Mouse (Mus musculus): ENCODE measurements around the gene Mgrn1. TPM values are rescaled to one million over a fixed set of nuclear protein-coding genes. Genes with fewer than 3 reads are reported as not detected.

The Mgrn1 gene
- polyA plus RNA-seq, 1 experiment from 2014 or later, result 85.4 TPM

DNA sequence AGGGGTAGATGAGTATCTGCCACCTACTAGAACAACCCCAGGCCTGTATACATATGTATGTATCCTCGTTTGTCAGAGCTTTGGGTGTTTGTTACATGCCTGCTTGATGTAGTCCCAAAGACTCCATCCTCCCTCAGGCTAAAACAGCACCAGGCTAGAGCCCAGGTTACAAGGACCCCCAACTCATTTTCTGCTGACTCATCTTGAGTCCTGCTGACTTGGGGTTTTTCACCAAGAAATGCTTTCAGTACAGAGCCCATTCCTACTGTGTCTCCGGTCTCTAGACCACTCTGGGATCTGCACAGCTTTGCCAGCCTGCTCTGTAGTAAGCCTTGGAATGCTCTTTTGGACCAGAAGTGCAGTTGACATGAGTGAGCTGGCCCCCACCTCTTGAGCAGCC is 30.6 kb downstream of the Mgrn1 start:
- no peak overlapping the region for H3K4me3 ChIP-seq (ENCODE audit: low read depth, low read length)
- H3K9ac ChIP-seq (replicated peaks; ENCODE audit: low read depth, low read length), result no peak overlapping the region
- H3K4me2 ChIP-seq (replicated peaks; ENCODE audit: low read depth, low read length), result no peak overlapping the region
- no peak for ATAC-seq (ENCODE audit: insufficient number of reproducible peaks, insufficient read depth, low FRiP score, low read depth)
- H3K27me3 ChIP-seq (ENCODE audit: control insufficient read depth, insufficient read depth, low read length), result no peaks in the 10 kb centered on the region
- H3K4me1 ChIP-seq (ENCODE audit: control insufficient read depth, insufficient read depth, low read length), result no peaks in the 10 kb centered on the region
- H3K9me3 ChIP-seq (ENCODE audit: control insufficient read depth, low read depth, low read length), result no peaks in the 10 kb centered on the region
- peaks cover 23% of the 10 kb centered on the region for H3K36me3 ChIP-seq (ENCODE audit: control insufficient read depth, insufficient read depth, low read length)
- no peak overlapping the region for H3K27ac ChIP-seq (ENCODE audit: low read length)
- WGBS, result 88% methylated on average over 2 of the region's 2 CpGs

DNA sequence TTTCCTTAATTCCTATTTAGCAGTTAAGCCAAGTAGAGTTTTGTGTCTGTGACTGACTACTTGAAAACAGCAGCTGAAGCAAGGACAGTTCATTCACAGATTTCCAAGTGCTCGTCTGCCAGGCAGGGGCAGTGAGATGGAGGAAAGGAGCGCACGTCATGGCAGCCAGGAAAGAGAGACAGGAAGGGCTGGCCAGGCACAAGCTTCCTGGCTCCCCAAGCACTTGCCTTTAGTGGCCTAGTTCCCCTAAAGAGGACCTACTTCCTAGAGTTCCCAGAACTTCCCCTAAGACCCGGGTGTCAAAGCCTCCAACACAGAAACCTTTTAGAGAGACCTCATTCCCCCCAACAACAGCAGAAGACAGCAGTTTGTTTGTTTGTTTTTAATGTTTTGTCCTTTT is 34.5 kb downstream of the Mgrn1 start:
- Histone ChIP-seq H3K27ac (ENCODE audit: low read length) (no peak overlapping the region), H3K9ac (replicated peaks; ENCODE audit: low read depth, low read length) (no peak overlapping the region), H3K4me1 (ENCODE audit: control insufficient read depth, insufficient read depth, low read length) (no peaks in the 10 kb centered on the region), H3K4me3 (ENCODE audit: low read depth, low read length) (no peak overlapping the region), H3K4me2 (replicated peaks; ENCODE audit: low read depth, low read length) (no peak overlapping the region), H3K36me3 (ENCODE audit: control insufficient read depth, insufficient read depth, low read length) (peaks cover 45% of the 10 kb centered on the region), H3K9me3 (ENCODE audit: control insufficient read depth, low read depth, low read length) (no peaks in the 10 kb centered on the region), H3K27me3 (ENCODE audit: control insufficient read depth, insufficient read depth, low read length) (no peaks in the 10 kb centered on the region)
- 64% methylated on average over 4 of the region's 4 CpGs for WGBS
- ATAC-seq (ENCODE audit: insufficient number of reproducible peaks, insufficient read depth, low FRiP score, low read depth), result no peak

DNA sequence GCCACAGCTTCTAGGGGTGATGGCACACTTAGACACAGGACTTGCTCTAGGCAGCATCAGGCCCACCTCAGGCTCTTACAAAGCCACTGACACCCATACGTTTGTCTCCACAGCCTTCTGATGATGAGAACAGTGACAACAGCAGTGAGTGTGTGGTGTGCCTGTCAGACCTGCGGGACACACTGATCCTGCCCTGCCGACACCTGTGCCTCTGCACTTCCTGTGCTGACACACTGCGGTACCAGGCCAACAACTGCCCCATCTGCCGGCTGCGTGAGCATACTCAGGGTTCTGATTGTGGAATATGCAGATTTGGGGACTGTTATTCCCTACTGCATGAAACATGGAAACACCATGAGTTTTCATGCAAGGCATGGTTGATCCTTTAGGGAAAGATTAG is 36.4 kb downstream of the Mgrn1 start:
- 88% methylated on average over 6 of the region's 6 CpGs for WGBS

DNA sequence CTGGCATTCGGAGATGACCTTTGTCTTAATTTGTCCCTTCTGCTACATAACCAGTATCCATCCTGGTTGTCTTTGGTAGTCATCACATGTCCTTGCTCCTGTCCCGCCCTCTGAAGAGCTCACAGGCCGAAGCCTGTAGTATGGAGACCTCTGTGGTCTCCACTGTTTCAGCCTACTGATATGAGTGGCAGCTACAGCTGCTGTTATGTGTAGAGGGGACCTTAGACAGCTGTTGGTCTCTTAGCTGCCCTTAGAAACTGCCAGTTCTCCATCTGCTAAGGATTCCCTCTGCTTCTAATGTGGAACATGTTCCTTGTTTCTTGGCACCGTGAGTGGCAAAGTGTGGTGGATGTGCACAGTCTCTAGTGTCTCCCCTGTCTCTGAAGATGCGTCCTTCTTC is 37.9 kb downstream of the Mgrn1 start:
- H3K36me3 ChIP-seq (ENCODE audit: control insufficient read depth, insufficient read depth, low read length), result peaks cover 62% of the 10 kb centered on the region
- H3K4me1 ChIP-seq (ENCODE audit: control insufficient read depth, insufficient read depth, low read length), result no peaks in the 10 kb centered on the region
- no peak overlapping the region for H3K4me3 ChIP-seq (ENCODE audit: low read depth, low read length)
- 89% methylated on average over 5 of the region's 5 CpGs for WGBS
- no peaks in the 10 kb centered on the region for H3K9me3 ChIP-seq (ENCODE audit: control insufficient read depth, low read depth, low read length)
- ATAC-seq (ENCODE audit: insufficient number of reproducible peaks, insufficient read depth, low FRiP score, low read depth), result no peak
- H3K4me2 ChIP-seq (replicated peaks; ENCODE audit: low read depth, low read length), result no peak overlapping the region
- H3K9ac ChIP-seq (replicated peaks; ENCODE audit: low read depth, low read length), result no peak overlapping the region
- H3K27ac ChIP-seq (ENCODE audit: low read length), result no peak overlapping the region
- no peaks in the 10 kb centered on the region for H3K27me3 ChIP-seq (ENCODE audit: control insufficient read depth, insufficient read depth, low read length)

More for the DNA sequence above, 36.4 kb downstream of the Mgrn1 start:
- no peak for ATAC-seq (ENCODE audit: insufficient number of reproducible peaks, insufficient read depth, low FRiP score, low read depth)
- no peak overlapping the region for H3K9ac ChIP-seq (replicated peaks; ENCODE audit: low read depth, low read length)
- no peak overlapping the region for H3K4me3 ChIP-seq (ENCODE audit: low read depth, low read length)
- H3K36me3 ChIP-seq (ENCODE audit: control insufficient read depth, insufficient read depth, low read length), result peaks cover 49% of the 10 kb centered on the region
- H3K9me3 ChIP-seq (ENCODE audit: control insufficient read depth, low read depth, low read length), result no peaks in the 10 kb centered on the region
- no peak overlapping the region for H3K4me2 ChIP-seq (replicated peaks; ENCODE audit: low read depth, low read length)
- no peaks in the 10 kb centered on the region for H3K4me1 ChIP-seq (ENCODE audit: control insufficient read depth, insufficient read depth, low read length)
- no peak overlapping the region for H3K27ac ChIP-seq (ENCODE audit: low read length)
- H3K27me3 ChIP-seq (ENCODE audit: control insufficient read depth, insufficient read depth, low read length), result no peaks in the 10 kb centered on the region

DNA sequence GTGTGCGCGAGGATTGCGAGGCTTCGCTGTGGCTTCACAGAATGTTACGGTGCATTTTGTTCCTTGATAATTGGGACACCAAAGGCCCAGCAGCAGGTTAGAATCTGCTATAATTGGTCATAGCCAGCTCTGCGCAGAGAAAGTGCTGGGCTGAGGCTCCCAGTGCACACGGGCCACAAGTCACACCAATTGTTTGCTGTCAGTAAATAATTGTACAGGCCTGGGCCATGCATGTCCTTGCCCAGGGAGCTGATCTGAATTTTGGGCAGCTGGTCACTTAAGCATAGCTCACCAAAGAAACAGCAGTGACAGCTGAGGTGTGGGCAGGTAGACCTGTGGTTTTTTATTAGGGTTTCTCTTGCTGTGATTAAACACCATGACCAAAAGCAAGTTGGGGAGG is 41.9 kb downstream of the Mgrn1 start:
- peaks cover 85% of the 10 kb centered on the region for H3K36me3 ChIP-seq (ENCODE audit: control insufficient read depth, insufficient read depth, low read length)
- ATAC-seq (ENCODE audit: insufficient number of reproducible peaks, insufficient read depth, low FRiP score, low read depth), result no peak
- 93% methylated on average over 7 of the region's 7 CpGs for WGBS

DNA sequence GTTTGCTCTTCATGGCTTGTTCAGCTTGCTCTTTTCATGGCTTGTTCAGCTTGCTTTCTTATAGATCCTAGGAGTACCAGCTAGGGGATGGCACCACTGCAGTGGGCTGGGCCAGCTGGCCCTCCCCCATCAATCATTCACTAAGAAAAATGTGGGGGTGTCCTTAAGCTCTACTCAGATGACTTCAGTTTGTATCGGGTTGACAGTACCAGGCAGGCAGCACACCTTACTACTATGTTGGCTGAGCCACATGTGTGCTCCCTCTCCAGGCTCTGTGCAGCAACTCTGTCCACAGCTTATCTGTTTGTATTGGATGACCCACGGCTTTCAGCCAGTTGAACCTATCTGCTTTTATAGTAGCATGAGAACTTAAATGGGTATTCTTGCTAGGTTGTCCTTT is 42.4 kb downstream of the Mgrn1 start:
- Histone ChIP-seq H3K27ac (ENCODE audit: low read length) (no peak overlapping the region), H3K9me3 (ENCODE audit: control insufficient read depth, low read depth, low read length) (no peaks in the 10 kb centered on the region), H3K4me3 (ENCODE audit: low read depth, low read length) (no peak overlapping the region), H3K27me3 (ENCODE audit: control insufficient read depth, insufficient read depth, low read length) (no peaks in the 10 kb centered on the region), H3K9ac (replicated peaks; ENCODE audit: low read depth, low read length) (no peak overlapping the region), H3K4me2 (replicated peaks; ENCODE audit: low read depth, low read length) (no peak overlapping the region), H3K4me1 (ENCODE audit: control insufficient read depth, insufficient read depth, low read length) (no peaks in the 10 kb centered on the region), H3K36me3 (ENCODE audit: control insufficient read depth, insufficient read depth, low read length) (peaks cover 84% of the 10 kb centered on the region)
- WGBS, result 63% methylated on average over 2 of the region's 2 CpGs
- ATAC-seq (ENCODE audit: insufficient number of reproducible peaks, insufficient read depth, low FRiP score, low read depth), result no peak; the same call in 1 of the 2 replicates

More for the DNA sequence above, 41.9 kb downstream of the Mgrn1 start:
- Histone ChIP-seq H3K27ac (ENCODE audit: low read length) (no peak overlapping the region), H3K9me3 (ENCODE audit: control insufficient read depth, low read depth, low read length) (no peaks in the 10 kb centered on the region), H3K9ac (replicated peaks; ENCODE audit: low read depth, low read length) (no peak overlapping the region), H3K4me3 (ENCODE audit: low read depth, low read length) (no peak overlapping the region), H3K4me1 (ENCODE audit: control insufficient read depth, insufficient read depth, low read length) (no peaks in the 10 kb centered on the region), H3K27me3 (ENCODE audit: control insufficient read depth, insufficient read depth, low read length) (no peaks in the 10 kb centered on the region), H3K4me2 (replicated peaks; ENCODE audit: low read depth, low read length) (no peak overlapping the region)

DNA sequence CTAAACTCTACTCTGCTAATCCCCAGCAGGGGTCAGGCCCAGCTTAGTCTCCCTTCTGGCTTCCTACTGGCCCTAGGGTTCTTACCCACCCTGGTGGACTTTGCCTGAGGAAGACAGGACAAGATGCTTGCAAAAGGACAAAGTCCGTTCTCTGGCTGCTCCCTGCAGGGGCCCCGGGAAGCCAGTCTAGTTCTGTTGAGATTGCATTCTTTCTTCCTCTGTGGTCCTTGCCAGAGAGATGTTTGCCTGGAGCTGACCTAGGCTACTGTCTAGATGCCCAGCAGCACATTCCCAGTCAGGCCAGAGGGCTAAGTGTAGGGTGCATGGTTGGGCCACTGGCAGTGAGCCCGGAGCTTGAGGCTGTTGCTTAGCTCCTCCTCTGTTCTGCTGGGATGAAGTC is 46.4 kb downstream of the Mgrn1 start:
- H3K9me3 ChIP-seq (ENCODE audit: control insufficient read depth, low read depth, low read length), result no peaks in the 10 kb centered on the region
- no peak overlapping the region for H3K4me2 ChIP-seq (replicated peaks; ENCODE audit: low read depth, low read length)
- peaks cover 79% of the 10 kb centered on the region for H3K36me3 ChIP-seq (ENCODE audit: control insufficient read depth, insufficient read depth, low read length)
- ATAC-seq (ENCODE audit: insufficient number of reproducible peaks, insufficient read depth, low FRiP score, low read depth), result no peak
- no peak overlapping the region for H3K27ac ChIP-seq (ENCODE audit: low read length)
- H3K4me1 ChIP-seq (ENCODE audit: control insufficient read depth, insufficient read depth, low read length), result no peaks in the 10 kb centered on the region
- no peak overlapping the region for H3K4me3 ChIP-seq (ENCODE audit: low read depth, low read length)
- H3K9ac ChIP-seq (replicated peaks; ENCODE audit: low read depth, low read length), result no peak overlapping the region
- WGBS, result 88% methylated on average over 3 of the region's 3 CpGs
- H3K27me3 ChIP-seq (ENCODE audit: control insufficient read depth, insufficient read depth, low read length), result no peaks in the 10 kb centered on the region

DNA sequence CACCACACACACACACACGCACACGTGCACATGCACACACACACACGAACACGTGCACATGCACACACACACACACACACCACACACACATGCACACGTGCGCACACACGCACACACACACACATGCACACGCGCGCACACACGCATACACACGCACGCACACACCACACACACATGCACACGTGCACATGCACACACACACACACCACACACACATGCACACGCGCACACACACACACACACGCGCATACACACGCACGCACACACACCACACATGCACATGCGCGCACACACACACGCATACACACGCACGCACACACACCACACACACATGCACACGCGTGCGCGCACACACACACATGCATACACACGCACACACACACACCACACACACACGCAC is 49.4 kb downstream of the Mgrn1 start:
- Histone ChIP-seq H3K27me3 (ENCODE audit: control insufficient read depth, insufficient read depth, low read length) (no peaks in the 10 kb centered on the region), H3K9ac (replicated peaks; ENCODE audit: low read depth, low read length) (no peak overlapping the region), H3K9me3 (ENCODE audit: control insufficient read depth, low read depth, low read length) (no peaks in the 10 kb centered on the region), H3K36me3 (ENCODE audit: control insufficient read depth, insufficient read depth, low read length) (peaks cover 61% of the 10 kb centered on the region), H3K4me1 (ENCODE audit: control insufficient read depth, insufficient read depth, low read length) (peaks cover 8% of the 10 kb centered on the region; the same call in 1 of the 2 replicates), H3K4me2 (replicated peaks; ENCODE audit: low read depth, low read length) (no peak overlapping the region), H3K27ac (ENCODE audit: low read length) (no peak overlapping the region), H3K4me3 (ENCODE audit: low read depth, low read length) (no peak overlapping the region)
- WGBS, result 95% methylated on average over 31 of the region's 31 CpGs
- ATAC-seq (ENCODE audit: insufficient number of reproducible peaks, insufficient read depth, low FRiP score, low read depth), result no peak

DNA sequence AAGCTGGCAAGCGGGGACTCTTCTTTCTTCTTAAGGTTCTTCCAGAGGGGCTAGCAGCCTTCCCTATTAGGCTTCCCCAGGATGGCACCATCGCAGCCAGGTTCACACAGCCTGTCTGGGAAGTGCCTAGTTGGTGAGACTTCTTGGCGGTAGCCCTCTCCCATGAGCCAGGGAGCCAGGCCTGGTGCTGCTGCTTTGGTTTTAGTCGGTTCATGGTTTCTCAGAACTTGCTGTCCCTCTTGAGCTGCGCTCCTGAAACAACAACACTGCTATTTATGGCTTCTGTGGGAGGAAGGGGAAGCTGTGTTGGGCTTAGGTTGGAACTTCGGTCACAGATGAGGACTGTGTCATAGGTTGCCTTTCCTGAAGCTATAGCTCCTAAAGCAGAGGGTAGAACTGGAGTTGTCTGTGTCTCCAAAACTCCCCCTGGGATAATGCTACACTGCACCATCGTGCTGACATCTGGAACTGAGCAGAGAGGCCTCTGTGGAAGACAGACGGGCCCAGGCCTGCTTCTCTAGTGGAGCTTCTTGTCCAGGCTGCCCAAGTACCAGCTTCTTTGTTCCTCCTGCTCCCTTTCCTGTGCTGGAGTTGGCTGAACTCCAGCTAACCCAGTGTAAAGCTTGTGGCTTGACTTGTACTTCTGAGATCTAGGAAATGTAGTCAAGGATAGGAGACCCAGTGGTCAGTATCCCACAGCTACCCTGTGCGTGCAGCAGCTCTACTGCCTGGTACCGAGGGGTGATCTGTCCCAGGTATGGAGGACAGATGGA is 50.1 kb downstream of the Mgrn1 start:
- H3K9me3 ChIP-seq (ENCODE audit: control insufficient read depth, low read depth, low read length), result no peaks in the 10 kb centered on the region
- no peak overlapping the region for H3K4me2 ChIP-seq (replicated peaks; ENCODE audit: low read depth, low read length)
- peak overlapping the region; percentile 44; the same call in 1 of the 2 replicates for H3K27ac ChIP-seq (ENCODE audit: low read length)
- H3K9ac ChIP-seq (replicated peaks; ENCODE audit: low read depth, low read length), result no peak overlapping the region
- ATAC-seq (ENCODE audit: insufficient number of reproducible peaks, insufficient read depth, low FRiP score, low read depth), result no peak
- H3K27me3 ChIP-seq (ENCODE audit: control insufficient read depth, insufficient read depth, low read length), result no peaks in the 10 kb centered on the region
- 90% methylated on average over 10 of the region's 10 CpGs for WGBS
- peaks cover 8% of the 10 kb centered on the region; the same call in 1 of the 2 replicates for H3K4me1 ChIP-seq (ENCODE audit: control insufficient read depth, insufficient read depth, low read length)
- no peak overlapping the region for H3K4me3 ChIP-seq (ENCODE audit: low read depth, low read length)
- peaks cover 61% of the 10 kb centered on the region for H3K36me3 ChIP-seq (ENCODE audit: control insufficient read depth, insufficient read depth, low read length)

Measured in stomach, embryonic 14.5 days (tissue).